Mouse (Mus musculus) heart, adult 10 weeks (tissue): ENCODE data around the gene Myo1c. TPM values are rescaled to one million over a fixed set of nuclear protein-coding genes. Genes with fewer than 3 reads are reported as not detected.

Experiments
- polyA plus RNA-seq: library from polyadenylated mRNA; stranded (reverse); fragments of 350-450 nt; fragmentation: Illumina TruSeq; extraction: RNeasy Lipid Tissue Mini Kit (QIAGEN cat#74804); gene quantifications from one replicate; pipeline ENCODE4 v1.2.3, GENCODE M21; 2014; ENCODE audit warnings: low read depth, low replicate concordance

Gene Myo1c
- polyA plus RNA-seq = 71.2 TPM

DNA sequence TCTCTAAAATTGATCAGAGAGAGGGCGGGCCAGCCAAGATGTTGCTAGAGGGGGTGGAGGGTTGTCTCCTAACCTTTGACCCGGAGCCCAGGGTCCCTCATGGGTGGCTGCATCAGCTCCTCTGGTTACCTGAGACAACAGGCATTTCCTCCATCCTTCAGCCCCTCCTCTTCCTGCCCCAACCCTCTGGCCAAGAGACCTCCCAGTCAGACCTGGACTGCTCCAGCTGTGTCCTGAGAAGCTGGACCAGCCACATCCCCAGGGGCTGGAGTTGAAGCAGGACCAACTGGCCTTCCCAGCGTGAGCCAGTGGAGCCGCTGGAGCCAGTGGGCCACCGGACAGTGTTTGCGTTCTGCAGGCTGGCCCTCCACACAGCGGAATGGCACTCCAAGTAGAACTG, at the start of gene Myo1c:
TSS of gene Myo1c (plus strand) at position 194 of the 400 bp plus-strand sequence.

GRCm38 (mm10) chr11:75630645-75631229, 19.6 kb upstream of the Myo1c start, which contains the start of gene Inpp5k:
Gene Inpp5k (plus strand): TSS chr11:75630988.

GRCm38 (mm10) chr11:75678747-75679438, 28.6 kb downstream of the Myo1c start, which contains the start of gene Crk:
Gene Crk (plus strand): TSS chr11:75679259.

Other genes with a start within 250 kb of the Myo1c start
- 70.7 TPM for gene Serpinf1, start 227.8 kb upstream of the Myo1c start, polyA plus RNA-seq
- gene Serpinf2, start 210.9 kb upstream of the Myo1c start, polyA plus RNA-seq = 0.34 TPM
- 6.2 TPM for gene Wdr81, start 195.8 kb upstream of the Myo1c start, polyA plus RNA-seq
- gene Tlcd2, start 188.8 kb upstream of the Myo1c start, polyA plus RNA-seq = 14.3 TPM
- 64.6 TPM for gene Prpf8, start 163.7 kb upstream of the Myo1c start, polyA plus RNA-seq
- gene Rilp, start 140.4 kb upstream of the Myo1c start, polyA plus RNA-seq = 49.1 TPM
- 11.8 TPM for gene Scarf1, start 137.0 kb upstream of the Myo1c start, polyA plus RNA-seq
- 6.3 TPM for gene Slc43a2, start 118.8 kb upstream of the Myo1c start, polyA plus RNA-seq
- 81.4 TPM for gene Pitpna, start 62.4 kb upstream of the Myo1c start, polyA plus RNA-seq
- 38.5 TPM for gene Inpp5k, start 19.5 kb upstream of the Myo1c start, polyA plus RNA-seq
- gene Crk, start 28.8 kb downstream of the Myo1c start, polyA plus RNA-seq = 68.1 TPM
- gene Ywhae, start 82.4 kb downstream of the Myo1c start, polyA plus RNA-seq = 378 TPM
- gene Doc2b, start 145.5 kb downstream of the Myo1c start, polyA plus RNA-seq = 0.42 TPM